Mouse (Mus musculus): ENCODE measurements around the gene Fgf10. TPM values are rescaled to one million over a fixed set of nuclear protein-coding genes. Genes with fewer than 3 reads are reported as not detected.
A peak's percentile ranks its signal among the peaks of the same experiment; 100 is the strongest.

Gene Fgf10
- polyA plus RNA-seq, 1 experiment: 0.42 TPM

GRCm38 (mm10) chr13:118703727-118704126 is 34.1 kb downstream of the Fgf10 start:
- no peak overlapping the region for H3K27ac ChIP-seq (ENCODE audit: insufficient read depth, low read depth, low read length)
- TF ChIP-seq CTCF (conservative IDR thresholded peaks at IDR 0.05; ENCODE audit: insufficient read depth, insufficient read length, low read depth, low read length) (no peak), POLR2A (IDR thresholded peaks at IDR 0.05; ENCODE audit: low read depth, low read length) (no peak)
- DNase-seq: no peak

GRCm38 (mm10) chr13:118705716-118706115 is 36.1 kb downstream of the Fgf10 start:
- Histone ChIP-seq H3K36me3 (ENCODE audit: control insufficient read depth, insufficient read depth, low read length) (no peaks in the 10 kb centered on the region), H3K4me1 (ENCODE audit: control insufficient read depth, insufficient read depth, low read length) (no peaks in the 10 kb centered on the region), H3K27me3 (replicated peaks; ENCODE audit: control insufficient read depth, insufficient read depth, low read length) (no peaks in the 10 kb centered on the region), H3K4me3 (ENCODE audit: insufficient read depth, low read depth, low read length) (no peak overlapping the region), H3K27ac (ENCODE audit: insufficient read depth, low read depth, low read length) (no peak overlapping the region)
- TF ChIP-seq CTCF (conservative IDR thresholded peaks at IDR 0.05; ENCODE audit: insufficient read depth, insufficient read length, low read depth, low read length) (no peak), POLR2A (IDR thresholded peaks at IDR 0.05; ENCODE audit: low read depth, low read length) (no peak)
- no peak for DNase-seq
- WGBS: 84% methylated on average over 3 of the region's 3 CpGs

More at GRCm38 (mm10) chr13:118703727-118704126, 34.1 kb downstream of the Fgf10 start:
- Histone ChIP-seq H3K36me3 (ENCODE audit: control insufficient read depth, insufficient read depth, low read length) (no peaks in the 10 kb centered on the region), H3K27me3 (replicated peaks; ENCODE audit: control insufficient read depth, insufficient read depth, low read length) (no peaks in the 10 kb centered on the region), H3K4me1 (ENCODE audit: control insufficient read depth, insufficient read depth, low read length) (no peaks in the 10 kb centered on the region), H3K4me3 (ENCODE audit: insufficient read depth, low read depth, low read length) (no peak overlapping the region)

- no peak for DNase-seq
- no peak overlapping the region for H3K27ac ChIP-seq (ENCODE audit: insufficient read depth, low read depth, low read length)
- H3K4me1 ChIP-seq (ENCODE audit: control insufficient read depth, insufficient read depth, low read length): no peaks in the 10 kb centered on the region
- WGBS: 86% methylated on average over 1 of the region's 1 CpGs
- H3K27me3 ChIP-seq (replicated peaks; ENCODE audit: control insufficient read depth, insufficient read depth, low read length): no peaks in the 10 kb centered on the region; the same call in 1 of the 2 replicates
- H3K4me3 ChIP-seq (ENCODE audit: insufficient read depth, low read depth, low read length): no peak overlapping the region
- TF ChIP-seq CTCF (conservative IDR thresholded peaks at IDR 0.05; ENCODE audit: insufficient read depth, insufficient read length, low read depth, low read length) (no peak), POLR2A (IDR thresholded peaks at IDR 0.05; ENCODE audit: low read depth, low read length) (no peak)
- no peaks in the 10 kb centered on the region for H3K36me3 ChIP-seq (ENCODE audit: control insufficient read depth, insufficient read depth, low read length)
These were observed 40.3 kb downstream of the Fgf10 start for GRCm38 (mm10) chr13:118709912-118710311.

GRCm38 (mm10) chr13:118713626-118714150 is 44.1 kb downstream of the Fgf10 start:
- WGBS: 3% methylated on average over 14 of the region's 14 CpGs
- Histone ChIP-seq H3K27ac (ENCODE audit: insufficient read depth, low read depth, low read length) (no peak overlapping the region), H3K36me3 (ENCODE audit: control insufficient read depth, insufficient read depth, low read length) (no peaks in the 10 kb centered on the region), H3K27me3 (replicated peaks; ENCODE audit: control insufficient read depth, insufficient read depth, low read length) (no peaks in the 10 kb centered on the region; the same call in 1 of the 2 replicates), H3K4me3 (ENCODE audit: insufficient read depth, low read depth, low read length) (peak overlapping the region; percentile 22; the same call in 1 of the 2 replicates), H3K4me1 (ENCODE audit: control insufficient read depth, insufficient read depth, low read length) (no peaks in the 10 kb centered on the region)
- DNase-seq: peak; percentile 27
- TF ChIP-seq POLR2A (IDR thresholded peaks at IDR 0.05; ENCODE audit: low read depth, low read length): no peak
- TF ChIP-seq CTCF (conservative IDR thresholded peaks at IDR 0.05; ENCODE audit: insufficient read depth, insufficient read length, low read depth, low read length): no peak

GRCm38 (mm10) chr13:118714284-118715065 is 44.9 kb downstream of the Fgf10 start:
- H3K27ac ChIP-seq (ENCODE audit: insufficient read depth, low read depth, low read length): no peak overlapping the region
- no peak for TF ChIP-seq POLR2A (IDR thresholded peaks at IDR 0.05; ENCODE audit: low read depth, low read length)
- TF ChIP-seq CTCF (conservative IDR thresholded peaks at IDR 0.05; ENCODE audit: insufficient read depth, insufficient read length, low read depth, low read length): no peak
- H3K36me3 ChIP-seq (ENCODE audit: control insufficient read depth, insufficient read depth, low read length): no peaks in the 10 kb centered on the region
- peak; percentile 2 for DNase-seq
- peak overlapping the region; percentile 44 for H3K4me3 ChIP-seq (ENCODE audit: insufficient read depth, low read depth, low read length)
- WGBS: under 1% methylated on average over 36 of the region's 36 CpGs
- H3K4me1 ChIP-seq (ENCODE audit: control insufficient read depth, insufficient read depth, low read length): no peaks in the 10 kb centered on the region
- no peaks in the 10 kb centered on the region; the same call in 1 of the 2 replicates for H3K27me3 ChIP-seq (replicated peaks; ENCODE audit: control insufficient read depth, insufficient read depth, low read length)

GRCm38 (mm10) chr13:118715066-118716018 is 45.8 kb downstream of the Fgf10 start:
- H3K27ac ChIP-seq (ENCODE audit: insufficient read depth, low read depth, low read length): no peak overlapping the region
- H3K36me3 ChIP-seq (ENCODE audit: control insufficient read depth, insufficient read depth, low read length): no peaks in the 10 kb centered on the region
- WGBS: 2% methylated on average over 31 of the region's 31 CpGs
- peak overlapping the region; percentile 44 for H3K4me3 ChIP-seq (ENCODE audit: insufficient read depth, low read depth, low read length)
- no peaks in the 10 kb centered on the region for H3K4me1 ChIP-seq (ENCODE audit: control insufficient read depth, insufficient read depth, low read length)
- no peak for TF ChIP-seq POLR2A (IDR thresholded peaks at IDR 0.05; ENCODE audit: low read depth, low read length)
- no peak for TF ChIP-seq CTCF (conservative IDR thresholded peaks at IDR 0.05; ENCODE audit: insufficient read depth, insufficient read length, low read depth, low read length)
- H3K27me3 ChIP-seq (replicated peaks; ENCODE audit: control insufficient read depth, insufficient read depth, low read length): no peaks in the 10 kb centered on the region; the same call in 1 of the 2 replicates
- DNase-seq: peak; percentile 16
